Mouse (Mus musculus): ENCODE results near the gene Sik2.

DNA sequence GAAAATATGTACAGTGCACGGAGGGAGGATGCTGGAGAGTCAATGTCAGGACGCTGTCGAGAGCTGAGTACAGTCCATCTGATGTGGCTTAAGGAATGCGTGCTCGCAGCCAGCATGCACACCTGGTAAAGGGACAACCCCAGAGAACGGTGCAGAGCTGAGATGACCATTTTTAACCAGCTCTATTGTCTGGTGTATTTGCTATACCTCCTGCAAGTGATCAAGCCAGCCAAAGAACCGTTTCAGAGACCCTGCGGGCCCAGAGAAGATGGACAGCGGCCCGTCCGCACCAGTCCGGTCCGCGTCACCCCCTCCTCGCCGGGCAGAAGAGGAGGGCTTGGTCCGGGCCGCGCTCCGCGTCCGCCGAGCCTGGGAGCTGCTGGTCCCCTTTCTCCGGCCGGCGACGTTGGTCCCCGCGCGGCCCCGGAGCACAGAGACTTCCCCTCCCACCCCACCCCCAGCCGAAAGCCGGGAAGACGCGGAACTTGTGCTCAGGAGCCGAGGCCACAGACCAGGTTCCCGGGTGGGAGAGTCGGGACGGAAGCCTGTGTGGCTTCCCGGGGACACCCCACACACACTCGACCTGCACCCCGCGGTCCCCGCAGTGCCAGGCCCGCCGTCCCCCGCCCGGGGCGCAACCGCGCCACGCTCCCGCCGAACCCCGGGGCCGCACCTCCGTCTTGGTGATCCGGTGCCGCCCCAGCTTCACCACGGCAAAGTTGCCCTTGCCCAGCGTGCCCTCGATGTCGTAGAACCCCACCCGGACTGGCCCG, 619 bp downstream of the Sik2 start:
- no peak for TF ChIP-seq CTCF (IDR thresholded peaks at IDR 0.05; ENCODE audit: low read depth, low read length)
- TF ChIP-seq GATA1 (IDR thresholded peaks at IDR 0.05; ENCODE audit: borderline replicate concordance, low read length) = no peak
- TF ChIP-seq POLR2AphosphoS5 (IDR thresholded peaks at IDR 0.05; ENCODE audit: insufficient replicate concordance, low read depth, low read length) = no peak
